Mouse (Mus musculus) brown adipose tissue, adult 24 weeks (tissue): ENCODE results near the gene Tmem63b. TPM values are rescaled to one million over a fixed set of nuclear protein-coding genes. Genes with fewer than 3 reads are reported as not detected.

Source experiments
- H3K27ac ChIP-seq: fragments of 200-500 bp; replicated peaks from 2 replicates; pipeline ENCODE4 v1.5.1; 2012; ENCODE audit warnings: low read depth, mild to moderate bottlenecking, low read length
- H3K4me1 ChIP-seq: fragments of 200-500 bp; 2 replicates; pipeline ENCODE4 v1.6.1; 2012; ENCODE audit warnings: low read length, mixed read lengths; ENCODE audit not compliant: control insufficient read depth, insufficient read depth, insufficient read length
- H3K4me3 ChIP-seq: fragments of 200-500 bp; 2 replicates; pipeline ENCODE4 v1.5.1; 2012; ENCODE audit warnings: low read depth, mild to moderate bottlenecking, low read length, moderate library complexity; ENCODE audit not compliant: insufficient read depth
- polyA plus RNA-seq: library from polyadenylated mRNA; stranded (reverse); fragments of >200 nt; gene quantifications from 2 replicates; pipeline ENCODE4 v1.2.4, GENCODE M21; 2012; ENCODE audit not compliant: missing spikeins, insufficient read depth, insufficient read length

The Tmem63b gene
- polyA plus RNA-seq, 1 experiment = 24.2 TPM

DNA sequence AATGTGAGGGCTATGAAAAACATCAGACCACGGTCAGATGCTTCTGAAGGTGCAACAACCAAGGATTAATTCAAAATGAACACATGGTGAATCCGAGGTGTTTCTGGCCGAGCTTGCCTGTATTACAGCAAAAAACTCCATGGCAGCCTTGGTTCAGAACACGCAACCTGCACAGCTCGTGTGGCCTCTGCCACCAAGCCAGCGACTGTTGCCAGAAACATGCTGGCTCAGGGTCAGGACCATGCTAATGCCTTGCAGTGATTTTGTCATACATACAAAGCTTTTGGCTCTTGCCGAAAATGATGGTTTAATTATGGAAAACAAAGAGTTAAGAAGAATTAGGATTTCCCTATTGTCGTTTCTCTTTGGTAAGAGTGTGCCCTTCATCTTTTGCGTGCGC is 18.7 kb downstream of the Tmem63b start:
- no peak overlapping the region for H3K27ac ChIP-seq
- H3K4me1 ChIP-seq = no peaks in the 10 kb centered on the region
- H3K4me3 ChIP-seq = no peak overlapping the region

DNA sequence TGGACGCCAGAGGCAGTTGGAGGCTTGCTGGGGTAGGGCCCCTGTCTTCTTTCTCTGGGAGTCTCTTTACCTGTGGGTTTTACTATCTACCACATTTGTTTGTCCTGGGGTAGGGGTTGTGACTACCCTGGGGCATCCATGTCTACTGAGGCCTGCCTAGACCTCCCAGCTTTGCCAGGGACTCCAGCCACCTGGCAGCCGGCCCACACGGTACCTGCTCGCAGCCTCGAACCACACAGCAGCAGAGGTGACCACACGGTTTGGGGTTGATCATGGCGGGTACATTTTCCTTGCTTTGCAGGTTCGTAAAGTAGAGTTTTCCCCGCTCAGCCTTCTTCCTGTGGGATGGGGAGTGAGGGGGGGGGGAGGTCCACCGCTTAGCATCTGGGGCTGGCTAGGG is 19.2 kb downstream of the Tmem63b start:
- H3K4me1 ChIP-seq = no peaks in the 10 kb centered on the region
- H3K27ac ChIP-seq = no peak overlapping the region
- no peak overlapping the region for H3K4me3 ChIP-seq

DNA sequence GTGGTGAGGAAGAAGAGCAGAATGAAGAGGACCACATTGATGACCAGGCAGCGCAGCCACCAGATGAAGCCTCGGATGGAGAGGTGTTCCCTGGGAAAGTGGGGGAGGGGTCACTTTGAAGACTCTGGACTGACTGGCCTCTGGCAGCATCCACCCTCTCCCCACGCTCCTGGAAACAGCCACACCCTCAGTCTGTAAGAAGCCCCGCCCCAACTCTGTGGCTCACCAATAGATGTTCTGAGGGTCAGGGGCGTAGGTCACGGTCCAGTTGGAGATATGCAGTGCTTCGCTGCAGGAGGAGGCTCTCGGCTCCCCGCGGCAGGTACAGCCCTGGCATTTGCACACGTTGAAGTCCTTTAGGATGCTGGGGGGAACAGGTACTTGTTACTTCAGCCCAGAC is 20.6 kb downstream of the Tmem63b start:
- Histone ChIP-seq H3K27ac (no peak overlapping the region), H3K4me3 (no peak overlapping the region), H3K4me1 (no peaks in the 10 kb centered on the region)

DNA sequence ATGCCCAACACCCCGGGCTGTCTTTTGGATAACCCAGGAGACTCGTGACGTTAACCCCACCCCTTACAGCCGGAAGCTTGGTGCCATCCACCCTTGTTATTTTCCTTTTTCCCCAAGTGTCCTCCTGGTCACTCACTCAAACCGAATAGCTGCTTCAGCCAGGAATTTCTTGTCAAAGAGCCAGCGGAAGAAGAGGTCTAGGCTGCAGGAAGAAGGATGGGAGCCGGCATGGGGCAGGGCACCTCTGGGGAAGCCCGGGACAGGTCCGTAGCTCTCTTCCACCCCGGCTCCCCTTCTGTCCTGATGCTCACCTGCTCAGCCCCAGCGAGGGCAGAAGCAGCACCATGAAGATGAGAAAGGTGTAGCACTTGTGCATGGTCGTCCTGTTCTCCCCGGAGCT is 22.1 kb downstream of the Tmem63b start:
- H3K4me1 ChIP-seq = no peaks in the 10 kb centered on the region
- no peak overlapping the region for H3K4me3 ChIP-seq
- no peak overlapping the region for H3K27ac ChIP-seq

DNA sequence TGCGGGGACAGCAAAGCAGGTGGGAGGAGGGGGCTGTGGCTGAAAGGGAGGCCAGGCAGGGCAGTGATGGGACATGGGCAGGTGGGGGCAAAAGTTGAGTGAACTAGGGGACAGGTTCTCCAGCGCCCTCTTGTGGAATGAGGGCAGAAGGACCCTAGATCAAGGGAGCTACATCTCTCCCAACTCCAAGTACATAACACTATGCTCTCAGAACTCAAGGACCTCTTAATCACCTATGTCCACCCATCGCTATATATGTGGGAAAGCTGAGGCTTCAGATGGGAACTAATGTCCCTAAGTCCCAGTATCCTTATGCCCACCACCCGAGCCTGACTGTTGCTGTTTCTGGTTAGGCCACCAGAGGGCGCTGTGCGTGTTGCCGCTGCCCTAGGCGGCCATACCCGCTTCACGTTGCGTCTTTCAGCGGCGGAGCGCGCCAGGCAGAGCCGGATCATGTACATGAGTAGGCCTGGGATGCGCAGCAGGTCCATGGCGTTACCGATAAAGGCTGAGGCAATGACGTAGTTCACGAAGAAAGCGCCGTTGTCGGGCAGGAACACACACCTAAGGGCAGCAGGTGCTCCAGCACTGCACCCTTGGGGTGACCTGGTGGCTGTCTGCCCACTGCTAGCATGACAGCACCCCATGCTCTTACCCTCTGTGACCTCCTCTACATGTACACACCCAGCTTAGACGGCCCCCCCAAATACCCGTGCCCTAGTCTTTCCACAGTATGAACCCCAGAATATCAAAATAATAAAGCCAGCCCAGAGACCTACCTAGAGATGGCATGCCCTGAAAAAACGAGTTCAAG is 23.4 kb downstream of the Tmem63b start:
- H3K4me1 ChIP-seq = no peaks in the 10 kb centered on the region
- H3K4me3 ChIP-seq = no peak overlapping the region
- H3K27ac ChIP-seq = no peak overlapping the region

DNA sequence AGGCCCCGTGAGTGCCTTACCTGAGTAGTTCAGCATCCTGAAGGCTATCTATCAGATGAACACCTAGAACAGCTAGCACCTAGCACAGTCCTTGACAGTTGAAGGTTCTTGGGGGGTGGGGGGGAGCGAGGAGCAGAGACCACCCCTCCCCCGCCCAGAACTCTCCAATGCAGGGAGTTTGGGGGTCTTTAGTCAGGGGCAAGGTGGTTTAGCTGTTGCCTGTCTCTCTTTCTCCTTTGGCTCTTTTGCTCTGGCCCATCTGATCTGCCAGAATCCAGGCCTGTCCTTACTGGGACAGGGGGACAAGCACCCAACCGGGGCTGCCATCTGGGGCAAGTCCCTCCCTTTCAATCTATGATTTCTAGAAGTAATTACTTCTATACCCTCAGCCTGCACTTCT is 27.5 kb downstream of the Tmem63b start, which contains the start of gene Capn11:
Gene Capn11 (minus strand): TSS at position 101 of the 400 bp plus-strand sequence.
- Histone ChIP-seq H3K27ac (no peak within 1 kb of the TSS), H3K4me1 (no peaks in the 10 kb centered on the region), H3K4me3 (no peak within 1 kb of the TSS)

DNA sequence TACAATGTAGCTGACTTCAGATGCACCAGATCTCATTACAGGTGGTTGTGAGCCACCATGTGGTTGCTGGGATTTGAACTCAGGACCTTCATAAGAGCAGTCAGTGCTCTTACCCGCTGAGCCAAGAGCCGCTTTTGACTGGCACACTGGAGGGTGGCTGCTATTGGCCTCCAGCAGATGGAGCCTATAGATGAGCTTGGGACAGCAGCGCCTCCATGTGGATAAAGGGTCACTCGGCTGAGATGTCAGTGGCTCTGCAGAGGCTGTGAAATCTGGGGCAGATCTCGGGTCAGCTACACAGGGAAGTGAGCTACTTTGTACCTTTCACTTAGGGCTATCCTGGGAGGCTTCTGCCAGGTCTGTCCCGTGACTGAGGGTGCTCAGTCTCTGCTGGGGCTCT is 30.9 kb downstream of the Tmem63b start:
- Histone ChIP-seq H3K27ac (no peak overlapping the region), H3K4me1 (peaks cover 3% of the 10 kb centered on the region), H3K4me3 (no peak overlapping the region)

DNA sequence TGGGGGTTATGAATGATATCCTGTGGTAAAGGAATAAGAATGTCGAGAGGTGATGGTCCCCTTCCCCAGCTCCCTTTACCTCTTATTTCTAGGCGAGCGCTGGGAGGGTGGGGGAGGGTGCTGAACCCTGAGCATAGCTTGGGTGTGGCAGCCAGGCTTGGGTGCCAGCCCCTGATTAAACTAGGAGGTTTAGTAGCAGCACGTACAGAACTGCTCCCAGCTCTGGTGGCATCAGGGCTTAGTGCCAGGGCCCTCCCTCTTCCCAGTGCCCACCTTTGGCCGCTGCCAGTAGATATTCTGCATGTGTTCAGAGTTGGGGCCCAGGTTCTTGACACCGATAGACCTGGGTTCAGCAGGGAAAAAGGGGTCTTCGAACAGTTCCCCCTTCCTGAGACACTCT is 33.5 kb downstream of the Tmem63b start:
- H3K4me1 ChIP-seq = peaks cover 3% of the 10 kb centered on the region
- H3K27ac ChIP-seq = no peak overlapping the region
- H3K4me3 ChIP-seq = no peak overlapping the region

DNA sequence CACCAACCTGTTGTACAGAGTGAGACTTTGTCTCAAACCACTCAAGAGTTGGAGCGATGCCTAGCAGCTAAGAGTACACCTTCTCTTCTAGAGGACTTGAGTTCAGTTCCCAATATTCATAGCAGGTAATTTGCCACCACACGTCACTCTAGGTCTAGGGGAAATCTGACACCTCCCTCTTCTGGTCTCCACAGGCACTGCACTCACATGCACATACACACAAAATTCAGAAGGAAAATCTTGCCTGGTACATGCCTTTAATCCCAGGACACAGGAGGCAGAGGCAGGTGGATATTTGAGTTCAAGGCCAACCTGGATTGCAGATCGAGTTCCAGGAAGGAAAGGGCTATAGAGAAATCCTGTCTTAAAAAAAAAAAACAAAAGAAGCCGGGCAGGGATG is 42.5 kb downstream of the Tmem63b start:
- Histone ChIP-seq H3K4me1 (no peaks in the 10 kb centered on the region), H3K4me3 (peak overlapping the region; percentile 28), H3K27ac (peak overlapping the region; percentile 40; the same call in 1 of the 2 replicates)

DNA sequence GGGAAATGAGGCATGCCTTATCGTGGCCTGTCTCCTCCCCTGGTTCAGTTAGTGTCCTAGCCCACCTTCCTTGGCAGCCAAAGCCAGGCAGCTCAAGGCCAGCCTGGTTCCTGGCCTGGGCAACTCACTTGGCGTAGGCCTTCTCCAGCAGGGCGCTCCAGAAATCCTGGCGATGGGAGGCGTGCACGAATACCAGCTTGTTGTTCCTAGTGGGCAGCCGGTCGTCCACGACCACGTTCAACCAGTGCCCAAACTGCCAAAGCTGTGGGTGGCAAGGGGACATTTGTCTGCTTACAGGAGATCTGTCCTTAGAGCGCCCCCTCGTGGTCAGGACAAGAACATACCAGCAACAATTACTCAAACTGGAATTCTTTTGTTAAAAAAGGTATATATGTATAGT is 44.0 kb downstream of the Tmem63b start:
- no peaks in the 10 kb centered on the region for H3K4me1 ChIP-seq
- no peak overlapping the region for H3K27ac ChIP-seq
- no peak overlapping the region for H3K4me3 ChIP-seq

DNA sequence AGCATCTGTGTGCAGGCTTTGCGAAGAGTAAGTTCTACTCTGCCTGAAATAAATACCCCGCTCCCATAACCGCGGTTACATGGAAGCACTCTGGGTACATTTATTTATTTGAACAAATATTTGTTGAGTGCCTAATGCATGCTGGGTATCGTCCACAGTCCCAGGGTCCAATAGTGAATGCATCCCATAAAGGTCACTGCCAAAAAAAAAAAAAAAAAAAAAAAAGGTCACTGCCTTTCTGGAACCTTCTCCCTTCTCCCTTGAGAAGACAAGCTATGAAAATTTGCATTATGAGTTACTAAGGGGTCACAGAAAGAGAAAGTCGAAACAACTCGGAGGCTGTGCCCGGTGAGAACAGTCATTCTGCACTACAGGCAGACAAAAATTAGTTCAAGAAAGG is 44.7 kb downstream of the Tmem63b start:
- Histone ChIP-seq H3K4me3 (no peak overlapping the region), H3K4me1 (no peaks in the 10 kb centered on the region), H3K27ac (no peak overlapping the region)

DNA sequence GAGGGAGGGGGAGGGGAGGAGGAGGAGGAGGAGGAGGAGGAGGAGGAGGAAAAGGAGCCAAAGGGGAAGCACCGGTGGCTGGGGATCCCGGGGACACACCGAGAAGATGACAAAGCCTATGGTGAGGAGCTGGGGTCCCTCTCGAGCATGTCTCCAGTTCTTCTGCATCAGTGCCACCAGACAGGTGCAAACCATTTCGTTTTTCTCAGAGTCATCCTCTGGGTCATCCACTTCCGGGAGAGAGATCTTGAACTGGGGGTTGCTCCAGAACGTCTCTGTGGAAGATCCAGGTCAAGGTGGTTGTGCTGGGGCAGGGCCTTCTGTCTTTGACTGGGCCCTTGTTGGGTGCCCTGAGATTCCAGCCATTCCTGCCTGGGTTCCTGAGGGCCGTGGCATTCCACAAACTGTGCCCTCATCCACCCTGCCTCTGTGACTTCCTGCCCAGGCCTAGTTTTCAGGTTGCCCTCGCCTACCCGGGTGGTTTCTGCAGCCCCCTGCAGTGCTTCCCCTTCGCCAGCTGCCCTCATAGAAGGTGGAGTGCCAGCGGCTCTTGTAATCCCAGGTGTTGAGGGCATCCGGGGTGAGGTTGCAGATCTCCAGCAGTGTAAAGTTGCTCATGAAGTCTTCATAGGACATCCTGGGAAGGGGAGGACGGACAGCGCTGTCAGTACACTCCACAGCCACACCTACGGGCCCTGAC is 48.0 kb downstream of the Tmem63b start:
- H3K4me1 ChIP-seq = no peaks in the 10 kb centered on the region
- no peak overlapping the region for H3K27ac ChIP-seq
- no peak overlapping the region for H3K4me3 ChIP-seq

DNA sequence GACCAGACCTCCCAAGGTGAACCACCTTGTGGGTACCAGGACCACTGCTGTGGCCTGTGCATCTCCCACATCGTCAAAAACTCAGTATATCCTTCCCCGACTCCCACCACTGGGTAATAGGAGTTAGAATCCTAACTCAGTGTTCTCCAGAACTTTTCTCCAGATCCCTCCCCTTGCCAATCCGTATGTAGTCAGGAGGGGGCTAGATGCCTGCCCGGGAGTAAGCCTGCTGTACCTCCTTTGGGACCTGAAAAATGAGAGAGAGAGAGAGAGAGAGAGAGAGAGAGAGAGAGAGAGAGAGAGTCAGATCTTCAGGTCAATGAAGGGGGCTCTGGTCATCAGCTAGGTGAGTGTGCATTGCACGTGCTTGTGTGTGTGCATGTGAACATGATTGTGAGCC is 52.7 kb downstream of the Tmem63b start:
- Histone ChIP-seq H3K4me1 (no peaks in the 10 kb centered on the region), H3K4me3 (no peak overlapping the region), H3K27ac (no peak overlapping the region)

DNA sequence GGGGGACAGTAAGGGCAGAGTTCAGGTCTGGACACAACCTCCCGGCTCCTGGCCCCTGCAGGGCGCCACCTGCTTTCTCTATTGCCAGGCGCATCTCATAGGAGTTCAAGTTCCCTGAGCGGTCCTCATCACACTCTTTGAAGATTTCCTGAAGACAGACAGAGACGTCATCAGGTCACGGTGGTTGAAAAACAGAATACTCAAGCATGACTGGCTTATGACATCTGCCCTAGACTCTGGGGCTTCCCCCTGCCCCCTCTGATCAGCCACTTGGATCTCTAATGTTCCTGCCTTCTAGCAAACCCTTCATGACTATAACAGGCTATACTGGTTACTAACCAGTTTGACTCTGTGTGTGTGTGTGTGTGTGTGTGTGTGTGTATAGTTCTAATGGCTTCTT is 54.8 kb downstream of the Tmem63b start:
- H3K27ac ChIP-seq = no peak overlapping the region
- H3K4me3 ChIP-seq = no peak overlapping the region
- no peaks in the 10 kb centered on the region for H3K4me1 ChIP-seq

DNA sequence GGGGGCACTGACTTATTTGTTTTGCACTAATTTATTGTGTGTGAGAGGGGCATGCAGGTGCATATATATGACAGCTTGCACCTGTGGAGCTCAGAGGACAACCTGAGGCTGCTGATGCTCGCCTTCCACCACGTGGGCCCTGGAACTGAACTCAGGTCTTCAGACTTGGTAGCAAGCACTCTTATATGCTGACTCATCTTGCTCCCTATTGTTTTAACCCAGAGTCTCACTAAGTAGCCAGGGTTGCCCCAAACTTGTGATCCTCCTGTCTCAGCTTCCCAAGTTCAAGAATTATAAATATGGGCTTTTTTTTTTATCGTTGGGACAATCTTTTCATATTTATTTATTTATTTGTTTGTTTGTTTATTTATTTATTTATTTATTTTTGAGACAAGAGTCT is 55.7 kb downstream of the Tmem63b start:
- Histone ChIP-seq H3K4me3 (no peak overlapping the region), H3K27ac (no peak overlapping the region), H3K4me1 (no peaks in the 10 kb centered on the region)
